Comparison of ENCODE assay signal across 9 mouse cellular contexts in genomic region chr13:51975801-51976601, GRCm38 (mm10).
A peak's percentile ranks its signal among the peaks of the same experiment; 100 is the strongest.
DNase-seq lines count a peak whose midpoint lies in the region; ATAC-seq and TF ChIP-seq lines count a peak whose summit lies in the region.
"Had no signal": no experiment of that assay in that cellular context is flagged by ENCODE, and none has a peak within 500 bp of the region (broad histone marks: within the 10 kb centered on the region; RNA-seq: fewer than 3 reads in every experiment).

No protein-coding gene starts in this region.

- no peak overlapping the region for H3K4me3 ChIP-seq in brown adipose tissue, adult 24 weeks (ENCODE audit: insufficient read depth, low read depth, low read length)
- no peak overlapping the region for H3K4me3 ChIP-seq in kidney, embryonic 15.5 days (replicated peaks)
- H3K4me3 ChIP-seq in thymus, adult 2 months (ENCODE audit: control insufficient read depth, insufficient read depth, low read length): no peak overlapping the region

- no peaks in the 10 kb centered on the region for H3K27me3 ChIP-seq in kidney, embryonic 15.5 days
- no peaks in the 10 kb centered on the region for H3K27me3 ChIP-seq in thymus, adult 2 months (ENCODE audit: control insufficient read depth, insufficient read depth, low read length)

- no peaks in the 10 kb centered on the region; the same call in 1 of the 2 replicates for H3K9me3 ChIP-seq in kidney, embryonic 15.5 days (replicated peaks)

- peak overlapping the region; percentile 4; the same call in 1 of the 2 replicates for H3K4me2 ChIP-seq in kidney, embryonic 15.5 days

- TF ChIP-seq CTCF in thymus, adult 2 months (IDR thresholded peaks at IDR 0.05; ENCODE audit: borderline replicate concordance, control insufficient read depth, extremely low read depth, insufficient read depth, low read length, poor library complexity): no peak

- H3K9ac ChIP-seq in kidney, embryonic 15.5 days: no peak overlapping the region

- no peak for TF ChIP-seq POLR2A in thymus, adult 2 months (IDR thresholded peaks at IDR 0.05; ENCODE audit: control insufficient read depth, extremely low read depth, insufficient read depth, low read length, poor library complexity)

- H3K27ac ChIP-seq in brown adipose tissue, adult 24 weeks (replicated peaks; ENCODE audit: low read depth, low read length): peak overlapping the region; percentile 35
- peak overlapping the region; percentile 84 for H3K27ac ChIP-seq in kidney, embryonic 15.5 days
- H3K27ac ChIP-seq in thymus, adult 2 months (ENCODE audit: control insufficient read depth, insufficient read depth, low read length): no peak overlapping the region
- H3K27ac ChIP-seq: macrophage had no signal

- H3K4me1 ChIP-seq in brown adipose tissue, adult 24 weeks (ENCODE audit: control insufficient read depth, insufficient read depth, insufficient read length, low read length): peaks cover 19% of the 10 kb centered on the region
- peaks cover 46% of the 10 kb centered on the region for H3K4me1 ChIP-seq in kidney, embryonic 15.5 days
- peaks cover 20% of the 10 kb centered on the region for H3K4me1 ChIP-seq in thymus, adult 2 months (replicated peaks; ENCODE audit: control insufficient read depth, insufficient read depth, low read length)

- ATAC-seq in kidney, embryonic 15.5 days (replicated peaks; ENCODE audit: low FRiP score): peak; percentile 87

- DNase-seq in adrenal gland, adult (ENCODE audit: inconsistent age in 2 of 2, low spot score in 1 of 2): peak; percentile 32 to 56
- no peak for DNase-seq in adrenal gland, adult 8-10 months
- DNase-seq in heart, adult 8-10 months (ENCODE audit: low spot score): peak; percentile 72
- DNase-seq in lung, postnatal 25 days (ENCODE audit: low spot score): peak; percentile 66
- DNase-seq in ovary, postnatal 10 days (ENCODE audit: low spot score): no peak
- DNase-seq in thymus, adult 2 months: no peak

- 35% methylated on average over 7 of the region's 7 CpGs for WGBS in kidney, embryonic 15.5 days
- 84% methylated on average over 7 of the region's 7 CpGs for WGBS in thymus, adult 2 months

- no peaks in the 10 kb centered on the region for H3K36me3 ChIP-seq in kidney, embryonic 15.5 days
- H3K36me3 ChIP-seq in thymus, adult 2 months (ENCODE audit: control insufficient read depth, insufficient read depth, low read length): no peaks in the 10 kb centered on the region

Comparison
In these comparisons a context has a peak if more than half of its experiments do, and no peak if none do; other contexts are left out.
1. DNase-seq: peak in adrenal gland, adult (2 of 2), heart, adult 8-10 months (single experiment) and lung, postnatal 25 days (single experiment); none in adrenal gland, adult 8-10 months (single experiment), ovary, postnatal 10 days (single experiment) and thymus, adult 2 months (single experiment).